Mouse (Mus musculus): ENCODE data around the gene Psmd12.
"Not testable (repeated sequence)": the region's sequence is repeated elsewhere in the genome, so short reads cannot be mapped to it uniquely, and the experiment has no call there.

Gene Psmd12

DNA sequence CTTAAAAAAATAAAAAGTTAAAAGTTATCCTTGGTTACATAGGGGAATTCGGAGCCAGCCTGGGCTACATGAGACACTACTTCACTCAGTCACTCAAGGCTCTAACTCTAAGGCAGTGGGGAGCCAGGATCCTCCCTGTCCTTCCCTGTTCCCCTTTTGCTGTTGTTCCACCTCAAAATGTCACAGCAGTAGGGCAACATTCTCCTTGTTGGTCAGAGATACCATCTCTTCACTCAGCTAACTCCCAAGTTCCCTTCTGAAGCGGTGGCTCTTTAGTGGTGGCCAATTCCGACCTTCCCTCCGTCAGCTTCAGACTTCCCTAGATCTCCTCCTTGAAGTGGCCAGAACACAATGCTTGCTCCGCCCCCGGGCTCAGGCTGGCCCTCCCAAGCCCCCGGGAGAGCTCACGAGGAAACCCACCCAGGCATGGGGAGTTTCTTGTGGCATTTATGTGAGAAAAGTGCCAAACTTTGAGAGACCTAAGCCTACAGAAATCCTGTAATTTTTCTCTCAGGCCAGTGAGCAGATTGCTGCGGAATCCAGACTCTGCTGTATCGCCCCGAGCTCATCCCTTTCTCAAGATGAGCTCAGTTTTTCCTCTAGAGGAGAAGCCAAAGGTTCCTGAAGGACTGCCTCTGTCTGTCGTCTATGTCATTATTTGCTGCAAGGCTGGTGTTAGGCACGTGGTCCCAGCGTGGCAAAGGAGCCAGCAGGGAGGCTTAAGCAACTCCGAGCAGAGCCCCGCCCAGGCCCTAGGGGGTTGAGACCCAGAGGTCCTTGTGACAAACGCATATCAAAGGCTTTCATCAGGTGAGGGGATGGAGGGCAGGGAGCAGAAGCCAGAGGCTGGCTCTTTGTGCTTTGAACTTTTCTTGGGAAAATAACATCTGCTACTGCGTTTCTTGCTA is 31.3 kb downstream of the Psmd12 start:
- peak; percentile 99 for DNase-seq (ENCODE audit: low read depth, low spot score)

DNA sequence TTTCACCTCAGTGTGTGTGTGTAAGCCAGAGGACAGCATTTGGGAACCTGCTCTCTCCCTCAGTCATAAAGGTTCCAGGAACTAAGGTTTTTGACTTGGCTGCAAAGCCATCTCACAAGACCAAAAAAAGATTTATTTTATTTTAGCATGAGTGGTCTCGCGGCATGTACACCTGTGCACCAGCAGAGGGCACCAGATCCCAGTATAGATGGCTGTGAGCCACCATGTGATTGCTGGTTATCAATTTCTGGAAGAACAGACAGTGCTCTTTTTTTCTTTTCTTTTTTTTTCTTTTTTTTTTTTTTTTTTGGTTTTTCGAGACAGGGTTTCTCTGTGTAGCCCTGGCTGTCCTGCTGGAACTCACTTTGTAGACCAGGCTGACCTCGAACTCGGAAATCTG is 32.7 kb downstream of the Psmd12 start:
- not testable (repeated sequence) for DNase-seq (ENCODE audit: low read depth, low spot score)

DNA sequence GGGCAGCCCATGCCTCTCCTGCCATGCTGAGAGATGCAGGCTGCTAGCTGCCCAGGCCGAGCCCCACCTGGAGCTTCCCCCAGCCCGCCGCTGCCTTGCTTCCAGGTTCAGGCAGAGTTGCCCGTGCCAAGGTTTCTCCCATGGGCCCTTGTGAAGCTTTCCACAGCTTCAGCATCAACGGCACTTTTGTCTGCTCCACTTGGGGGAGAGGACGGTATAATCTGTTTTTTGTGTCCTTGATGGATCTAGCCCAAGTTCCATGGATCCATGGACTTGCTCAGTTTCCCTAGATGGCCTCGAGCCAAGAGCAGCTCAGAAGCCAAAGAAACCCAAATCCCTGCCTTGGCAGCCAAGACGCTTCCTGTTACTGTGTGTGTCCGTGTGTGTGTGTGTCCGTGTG is 33.8 kb downstream of the Psmd12 start:
- DNase-seq (ENCODE audit: low read depth, low spot score) = no peak

DNA sequence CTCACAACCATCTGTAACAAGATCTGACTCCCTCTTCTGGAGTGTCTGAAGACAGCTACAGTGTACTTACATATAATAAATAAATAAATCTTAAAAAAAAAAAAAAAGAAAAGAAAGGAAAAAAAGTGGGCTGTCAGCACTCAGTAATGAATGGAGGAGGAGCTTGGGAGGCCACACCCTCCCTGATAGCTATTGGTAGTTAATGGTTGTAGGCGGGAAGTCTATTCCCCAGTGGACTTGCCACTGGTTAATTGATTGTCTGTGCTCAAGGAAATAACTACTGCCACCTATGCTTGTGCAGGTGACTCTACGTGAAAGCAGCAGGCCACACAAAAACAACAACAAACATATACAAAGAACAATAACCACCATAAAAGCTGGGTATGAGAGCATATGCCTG is 37.1 kb downstream of the Psmd12 start:
- no peak for DNase-seq (ENCODE audit: low read depth, low spot score)

DNA sequence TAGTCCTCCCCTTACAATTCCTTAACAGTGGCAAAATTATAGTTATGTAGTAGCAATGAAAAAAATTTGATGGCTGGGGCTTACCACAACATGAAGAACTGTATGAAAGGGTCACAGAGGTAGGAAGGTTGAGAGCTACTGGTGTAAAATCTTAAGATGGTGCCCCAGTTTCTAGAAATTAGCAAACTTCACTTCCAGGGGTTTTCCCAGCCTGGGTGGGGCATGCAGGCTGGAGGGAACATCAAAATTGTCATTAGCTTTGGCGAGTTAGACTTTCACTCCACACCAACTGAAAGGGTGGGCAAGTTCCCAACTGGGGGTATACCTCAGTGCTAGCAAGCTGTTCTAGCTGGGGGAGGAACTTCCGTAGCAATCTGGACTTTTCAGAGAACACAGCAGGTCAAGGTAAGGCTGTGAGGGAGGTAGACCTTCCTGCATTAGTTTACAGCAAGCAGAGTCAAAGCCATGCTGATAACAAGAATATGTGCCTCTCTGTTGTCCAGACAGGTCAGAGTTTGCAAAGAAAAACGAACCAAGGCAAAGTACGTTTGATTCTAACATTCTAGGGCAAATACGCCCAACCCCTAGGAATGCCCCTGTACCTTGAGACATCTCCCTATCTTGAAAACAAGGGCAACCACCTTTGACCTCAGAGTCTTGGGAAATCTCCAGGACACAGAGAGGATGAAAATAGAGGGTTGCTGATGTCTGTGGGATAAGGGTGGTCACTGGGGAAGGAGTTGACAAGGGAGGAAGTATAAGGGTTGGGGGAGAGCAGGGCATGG is 39.6 kb downstream of the Psmd12 start:
- DNase-seq (ENCODE audit: low read depth, low spot score) = no peak

DNA sequence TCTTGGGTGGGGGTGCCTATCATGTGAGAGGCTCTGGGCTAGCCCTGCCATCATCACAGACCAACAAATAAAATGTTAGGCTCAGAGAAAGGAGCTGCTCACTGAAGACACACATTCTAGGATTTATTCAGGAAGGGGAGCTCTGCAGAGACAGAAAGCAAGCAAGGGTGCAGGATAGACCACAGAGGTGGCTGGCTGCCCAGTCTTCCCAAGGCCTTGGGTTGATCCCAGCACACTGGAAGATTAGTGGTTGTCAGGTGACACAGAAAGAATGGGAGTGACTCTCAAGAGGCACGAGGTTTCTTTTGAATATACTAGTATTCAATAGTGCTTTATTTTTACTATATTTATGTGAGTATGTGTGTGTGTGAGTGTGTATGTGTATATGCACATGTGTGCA is 41.9 kb downstream of the Psmd12 start:
- DNase-seq (ENCODE audit: low read depth, low spot score) = no peak

DNA sequence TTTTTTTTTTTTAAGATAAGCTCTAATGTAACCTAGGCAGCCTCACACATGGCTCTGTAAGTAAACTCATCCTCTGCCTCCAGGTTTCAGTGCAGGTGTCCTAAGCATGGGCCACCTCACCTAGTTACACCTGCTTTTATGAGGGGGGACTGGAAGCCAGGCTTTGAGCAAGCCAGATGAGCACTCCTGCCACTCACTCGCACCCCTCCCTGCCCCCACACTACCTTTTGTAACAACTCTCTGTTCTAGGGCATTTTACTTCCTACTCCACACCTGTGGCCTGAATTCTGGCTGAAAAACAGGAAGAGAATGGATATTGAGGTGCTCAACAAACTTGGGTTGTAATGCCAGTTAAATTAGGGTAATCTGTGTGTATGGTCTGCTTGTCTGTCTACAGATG is 45.7 kb downstream of the Psmd12 start:
- DNase-seq (ENCODE audit: low read depth, low spot score) = no peak

DNA sequence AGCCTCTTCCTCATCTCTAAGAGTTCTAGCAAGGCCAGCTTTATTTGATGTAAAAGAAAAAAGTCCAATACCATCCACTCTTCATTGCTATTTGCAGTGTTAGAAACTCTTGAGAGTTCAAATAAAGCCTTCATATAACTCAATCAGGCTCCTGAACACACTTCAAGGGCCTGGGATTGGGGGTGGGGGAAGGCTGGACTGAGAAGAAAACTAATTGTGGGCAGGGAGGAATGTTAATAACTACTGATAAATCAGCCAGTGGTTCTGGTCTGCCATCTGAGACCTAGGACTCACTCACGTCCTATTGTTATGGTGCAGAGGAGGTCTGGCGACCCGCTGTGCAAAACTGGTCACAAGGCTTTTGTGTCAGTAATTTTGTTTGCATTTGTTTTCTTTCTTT is 48.3 kb downstream of the Psmd12 start:
- no peak for DNase-seq (ENCODE audit: low read depth, low spot score)

DNA sequence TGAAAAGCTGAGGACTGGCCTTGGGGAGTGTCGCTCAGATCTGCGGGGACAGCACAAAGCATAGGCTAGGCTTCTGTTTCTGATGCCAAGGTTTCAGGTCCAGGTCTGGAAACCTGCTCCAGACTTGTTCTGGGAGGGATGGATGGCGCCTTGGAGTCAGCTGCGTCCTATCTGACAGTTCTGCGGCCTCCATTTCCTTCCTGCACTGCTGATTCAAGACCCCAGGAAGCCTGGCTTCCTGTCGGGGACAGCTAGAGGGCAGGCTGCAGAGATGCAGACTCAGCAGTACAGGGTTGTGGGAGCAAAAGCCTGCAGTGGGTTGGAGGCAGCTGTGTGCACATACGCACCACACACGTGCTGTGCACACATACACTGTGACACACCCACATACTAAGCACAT is 50.0 kb downstream of the Psmd12 start:
- DNase-seq (ENCODE audit: low read depth, low spot score) = no peak

DNA sequence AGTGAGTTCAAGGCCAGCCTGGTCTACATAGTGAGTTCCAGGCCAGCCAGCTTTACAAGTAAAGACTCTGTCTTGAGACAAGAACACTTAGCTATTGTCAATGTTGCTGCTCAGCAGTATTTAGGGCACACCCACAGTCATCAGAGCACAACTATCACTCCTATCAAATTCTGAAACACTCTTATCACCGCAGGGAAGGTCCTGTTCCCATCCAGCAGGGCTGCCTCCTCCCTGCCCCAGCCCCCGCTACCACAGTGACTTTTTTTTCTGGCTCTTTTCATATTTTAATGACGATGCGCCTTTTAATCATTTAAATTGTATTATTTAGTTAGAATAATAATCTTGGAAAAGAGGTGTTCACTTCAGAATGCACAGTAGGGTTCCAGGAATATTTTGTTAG is 52.2 kb downstream of the Psmd12 start:
- no peak for DNase-seq (ENCODE audit: low read depth, low spot score)

DNA sequence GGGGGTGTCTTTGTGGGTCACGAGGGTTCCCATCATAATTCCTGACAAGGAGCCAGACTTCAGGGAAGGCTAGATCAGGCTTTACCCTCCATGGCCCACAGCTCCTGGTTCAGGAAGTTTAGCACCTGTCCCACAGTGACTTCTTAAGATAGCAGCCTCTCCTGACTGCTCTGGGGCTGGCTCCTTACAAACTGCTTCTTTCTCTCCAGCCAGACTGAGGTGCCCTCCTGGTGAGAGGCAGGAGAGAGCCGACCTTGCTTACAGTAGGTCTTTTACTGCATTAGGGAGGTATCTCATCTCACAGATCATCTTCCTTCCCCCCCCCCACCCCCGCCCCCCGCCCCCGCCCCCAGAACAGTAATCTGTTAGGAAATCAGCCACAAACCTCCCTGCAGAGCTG is 53.0 kb downstream of the Psmd12 start:
- no peak for DNase-seq (ENCODE audit: low read depth, low spot score)

DNA sequence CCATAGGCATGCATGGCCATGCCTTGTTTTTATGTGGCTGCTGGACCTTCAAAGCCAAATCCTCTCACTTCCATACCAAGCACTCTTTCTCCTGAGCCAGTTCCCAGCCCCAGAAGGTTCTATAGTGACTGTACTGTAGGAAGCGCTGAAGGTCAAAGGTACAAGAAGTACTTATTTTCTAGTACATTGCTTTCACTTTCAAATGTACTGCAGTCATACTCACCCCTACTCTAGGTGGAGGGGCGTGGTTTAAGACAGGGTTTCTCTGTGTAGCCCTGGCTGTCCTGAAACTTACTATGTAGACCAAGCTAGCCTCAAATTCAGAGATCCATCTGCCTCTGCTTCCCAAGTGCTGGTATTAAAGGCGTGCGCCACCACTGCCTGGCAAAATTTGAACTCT is 59.7 kb downstream of the Psmd12 start:
- DNase-seq (ENCODE audit: low read depth, low spot score) = peak; percentile 57

DNA sequence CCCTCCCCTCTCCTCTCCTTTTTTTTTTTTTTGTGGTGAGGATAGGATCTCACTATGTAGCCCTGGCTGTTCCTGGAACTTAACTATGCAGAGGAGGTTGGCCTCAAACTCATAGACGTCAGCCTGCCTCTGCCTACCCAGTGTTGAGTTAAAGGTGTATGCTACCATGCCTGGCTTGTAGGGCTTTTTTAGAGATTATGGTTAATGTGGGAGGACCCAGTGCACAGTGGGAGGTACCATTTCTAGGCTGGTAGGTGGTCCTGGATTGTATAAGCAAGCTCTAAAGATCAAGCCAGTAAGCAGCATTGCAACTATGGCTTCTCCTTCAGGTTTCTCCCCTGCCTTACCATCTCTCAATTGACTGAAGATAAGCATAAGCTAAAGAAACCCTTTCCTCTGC is 61.1 kb downstream of the Psmd12 start:
- DNase-seq (ENCODE audit: low read depth, low spot score) = no peak

DNA sequence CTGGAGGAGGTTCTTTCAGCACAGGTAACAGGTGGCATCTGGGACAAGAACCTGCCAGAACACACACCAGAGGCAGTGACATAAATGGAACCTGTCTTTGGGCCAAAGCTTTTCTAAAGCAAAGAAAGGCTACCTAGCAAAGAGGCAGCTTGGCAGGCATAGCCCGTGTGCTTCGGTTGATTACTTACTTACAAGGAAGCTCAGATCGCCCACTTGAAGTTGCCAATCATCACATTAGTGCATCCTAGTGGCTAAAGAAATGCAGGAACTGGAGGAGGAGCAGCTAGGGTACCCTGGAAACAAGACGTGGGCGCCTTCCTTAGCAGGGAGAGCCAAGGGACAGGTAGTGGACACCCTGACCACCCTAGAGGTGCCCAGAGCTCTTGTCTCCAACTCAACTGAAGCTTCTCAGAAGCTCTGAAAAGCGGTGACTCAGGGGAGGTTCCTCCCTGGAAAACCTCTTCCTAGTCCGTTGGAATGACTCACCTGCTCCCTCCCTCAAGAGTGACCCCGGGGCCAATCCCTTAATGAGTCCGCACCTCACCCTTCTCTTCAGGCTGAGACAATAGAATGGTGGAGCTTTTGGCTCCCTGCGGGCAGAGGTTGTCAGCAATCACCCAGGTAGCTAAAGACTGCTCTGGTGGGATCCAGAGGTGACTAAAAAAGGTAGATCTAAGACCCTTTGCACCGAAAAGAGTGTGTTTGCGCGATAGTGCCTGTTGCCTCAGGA is 66.6 kb downstream of the Psmd12 start:
- peak; percentile 45 for DNase-seq (ENCODE audit: low read depth, low spot score)

DNA sequence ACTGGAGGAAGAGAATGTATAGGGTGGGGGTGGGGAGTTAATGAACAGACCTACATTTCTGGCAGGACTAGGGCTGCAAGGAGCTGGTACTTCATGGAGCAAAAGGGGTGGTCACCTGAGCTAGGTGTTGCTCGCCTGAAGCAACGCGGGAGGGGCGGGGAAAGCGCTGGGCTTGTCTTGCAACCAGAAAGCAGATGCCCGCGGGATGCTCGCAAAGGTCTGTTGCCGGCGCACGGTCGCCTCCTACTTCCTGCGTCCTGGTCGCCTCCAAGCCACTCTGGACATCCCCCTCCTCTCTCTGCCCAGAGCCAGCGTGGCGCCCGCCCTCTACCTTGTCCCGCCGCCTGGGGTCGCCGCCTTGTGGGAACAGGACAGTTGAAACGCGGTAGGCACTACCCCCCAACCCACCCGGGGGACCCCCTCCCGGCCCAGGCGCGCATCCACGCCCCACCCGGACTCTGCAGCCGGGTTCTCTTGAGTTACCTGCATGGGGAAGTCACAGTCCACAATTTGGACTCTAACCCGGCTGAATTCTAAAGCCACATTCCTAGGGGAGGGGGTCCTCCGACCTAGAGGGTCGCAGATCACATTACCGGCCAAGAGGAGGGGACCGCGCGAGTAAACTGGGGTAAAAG is 67.5 kb downstream of the Psmd12 start:
- peak; percentile 75 for DNase-seq (ENCODE audit: low read depth, low spot score)

DNA sequence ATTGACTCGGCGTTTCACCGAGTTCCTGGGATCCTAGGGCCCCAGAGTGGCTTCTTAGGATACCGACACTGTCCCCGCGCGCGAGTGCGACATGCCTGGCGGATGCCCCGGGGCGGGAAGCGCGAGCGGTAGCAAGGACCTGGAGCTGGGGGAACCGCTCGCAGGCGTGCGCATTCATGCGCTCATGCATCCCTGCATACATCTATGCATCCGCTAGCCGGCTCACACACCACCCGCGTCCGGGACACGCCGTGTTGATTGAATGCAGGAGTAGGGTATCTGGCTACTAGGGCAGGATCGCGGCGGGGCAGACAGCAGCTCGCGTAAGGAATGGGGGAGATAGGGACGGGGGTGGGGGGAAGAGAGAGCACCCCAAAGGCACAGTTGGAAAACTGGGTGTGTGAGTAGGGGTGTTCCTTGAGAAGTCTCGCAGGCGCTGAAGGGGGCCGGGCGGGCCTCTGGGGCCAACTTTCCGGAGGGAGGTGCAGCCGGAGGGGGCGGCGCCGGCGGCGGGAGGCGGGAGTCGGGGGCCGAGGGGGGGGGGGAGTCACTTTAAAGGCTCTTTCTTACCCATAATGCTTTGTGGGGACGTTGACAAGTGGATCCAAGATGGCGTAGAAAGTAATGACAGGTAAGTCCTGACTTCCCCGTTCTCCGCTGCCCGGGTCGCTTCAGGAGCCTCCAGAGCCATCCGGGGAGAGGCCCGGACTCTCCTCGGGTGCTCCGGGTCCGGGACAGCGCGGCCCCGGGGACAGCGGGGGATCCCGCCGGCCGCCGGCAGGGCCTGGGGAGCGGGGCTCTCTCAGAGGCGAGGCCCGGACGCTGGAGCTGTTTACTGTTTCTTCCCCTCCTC is 68.3 kb downstream of the Psmd12 start, which contains the start of gene Helz:
Gene Helz, plus strand, starts transcription at position 580 of the 853 bp plus-strand sequence.
- DNase-seq (ENCODE audit: low read depth, low spot score) = peak; percentile 69

DNA sequence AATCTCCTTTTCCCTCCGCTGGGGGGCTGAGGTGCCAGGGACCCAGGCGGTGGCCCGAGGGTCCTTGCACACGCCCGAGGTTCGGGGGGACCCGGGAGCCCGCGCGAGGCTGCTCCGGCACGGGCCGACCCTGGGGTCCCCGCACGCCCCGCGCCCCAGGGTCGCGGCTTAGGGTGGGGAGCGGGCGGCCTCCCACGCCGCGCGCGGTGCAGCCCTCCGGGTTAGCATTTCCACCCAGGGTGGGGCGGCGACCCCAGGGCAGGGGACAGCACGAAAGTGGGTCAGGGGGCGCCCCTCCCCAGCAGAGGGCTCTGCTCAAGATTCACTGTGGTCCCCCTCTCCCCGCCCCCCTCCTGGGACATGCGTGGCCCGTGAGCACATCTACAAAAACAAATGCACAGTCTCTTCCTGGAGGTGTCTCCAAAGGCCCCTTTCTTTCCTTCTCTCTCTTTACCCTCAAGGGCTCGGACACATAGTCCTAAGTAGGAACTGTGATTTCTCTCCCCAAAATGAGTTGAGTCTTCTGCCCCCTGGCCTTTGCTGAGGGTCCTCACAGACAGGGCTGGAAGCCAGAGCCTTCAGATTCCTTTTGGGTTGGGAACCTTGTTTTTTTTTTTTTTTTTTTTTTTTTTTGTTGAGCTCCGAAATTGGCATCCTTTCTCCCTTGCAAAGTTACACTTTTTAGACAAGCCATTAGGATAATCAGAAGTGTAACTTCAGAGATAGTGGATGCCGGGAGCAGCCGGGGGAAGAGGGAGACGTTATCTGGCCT is 69.1 kb downstream of the Psmd12 start:
- DNase-seq (ENCODE audit: low read depth, low spot score) = no peak
